Mouse (Mus musculus): ENCODE data around the gene Cox17.

GRCm38 (mm10) chr16:38387389-38387788 is 40.6 kb downstream of the Cox17 start:
- TF ChIP-seq CTCF (IDR thresholded peaks at IDR 0.05; ENCODE audit: borderline replicate concordance, insufficient read depth, low read depth, low read length) (no peak), POLR2A (IDR thresholded peaks at IDR 0.05; ENCODE audit: borderline replicate concordance, insufficient read depth, low read length) (no peak)

Measured in cerebellum, adult 2 months (tissue).